Comparison of ENCODE assay signal across 22 mouse cellular contexts in the genomic region with DNA sequence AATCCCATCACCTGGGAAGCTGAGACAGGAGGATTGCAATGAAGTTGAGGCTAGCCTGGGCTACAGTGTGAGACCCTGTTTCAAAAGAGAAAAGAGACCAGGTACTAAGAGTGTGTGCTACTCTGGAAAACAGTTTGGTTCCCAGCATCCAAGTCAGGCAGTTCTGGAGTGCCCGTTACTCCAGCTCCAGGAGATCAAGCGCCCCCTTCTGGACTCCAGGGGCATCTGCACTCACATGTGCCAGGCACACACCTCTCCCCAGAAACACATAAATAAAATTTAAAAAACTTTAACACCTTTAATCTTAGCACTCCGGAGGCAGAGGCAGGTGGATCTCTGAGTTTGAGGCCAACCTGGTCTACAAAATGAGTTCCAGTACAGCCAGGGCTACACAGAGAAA. TPM values are rescaled to one million over a fixed set of nuclear protein-coding genes. Genes with fewer than 3 reads are reported as not detected.
"Had no signal": no experiment of that assay in that cellular context is flagged by ENCODE, and none has a peak within 500 bp of the region (broad histone marks: within the 10 kb centered on the region; RNA-seq: fewer than 3 reads in every experiment).

No protein-coding gene starts in this region.

- H3K9ac ChIP-seq: limb, embryonic 12.5 days; limb, embryonic 15.5 days; liver, embryonic 15.5 days; lung, embryonic 14.5 days; midbrain, embryonic 13.5 days; neural tube, embryonic 13.5 days; stomach, embryonic 15.5 days had no signal

- H3K36me3 ChIP-seq: limb, embryonic 12.5 days; limb, embryonic 15.5 days; liver, embryonic 15.5 days; midbrain, embryonic 10.5 days; midbrain, embryonic 13.5 days; neural tube, embryonic 13.5 days; stomach, embryonic 15.5 days had no signal

- H3K27ac ChIP-seq: kidney, postnatal 0 days; layer of hippocampus, adult 2 months; left cerebral cortex, adult 2 months; limb, embryonic 12.5 days; limb, embryonic 15.5 days; liver, embryonic 15.5 days; midbrain, embryonic 10.5 days; midbrain, embryonic 13.5 days; neural tube, embryonic 13.5 days; stomach, embryonic 15.5 days had no signal

- H3K4me3 ChIP-seq: layer of hippocampus, adult 2 months; left cerebral cortex, adult 2 months; limb, embryonic 12.5 days; limb, embryonic 15.5 days; liver, embryonic 15.5 days; midbrain, embryonic 10.5 days; midbrain, embryonic 13.5 days; myocyte; neural tube, embryonic 13.5 days; stomach, embryonic 15.5 days had no signal

- H3K9me3 ChIP-seq: limb, embryonic 12.5 days; limb, embryonic 15.5 days; liver, embryonic 15.5 days; midbrain, embryonic 10.5 days; midbrain, embryonic 13.5 days; neural tube, embryonic 13.5 days; stomach, embryonic 15.5 days had no signal

- H3K4me1 ChIP-seq: limb, embryonic 12.5 days; stomach, embryonic 15.5 days had no signal

- H3K4me2 ChIP-seq: limb, embryonic 12.5 days; limb, embryonic 15.5 days; liver, embryonic 11.5 days; liver, embryonic 15.5 days; lung, embryonic 14.5 days; midbrain, embryonic 13.5 days; neural tube, embryonic 13.5 days; stomach, embryonic 15.5 days had no signal

RNA-seq across cellular contexts. Expression of a gene that starts 19.4 kb away (rescaled TPM):
- total RNA-seq: layer of hippocampus, postnatal 25 days; left cerebral cortex, postnatal 14 days; left cerebral cortex, postnatal 4 days had no signal
- polyA plus RNA-seq: kidney, embryonic 14.5 days; kidney, postnatal 0 days; limb, embryonic 12.5 days; lung, embryonic 14.5 days; midbrain, embryonic 10.5 days; midbrain, embryonic 13.5 days; myocyte; neural tube, embryonic 13.5 days had no signal

RNA-seq across cellular contexts. Expression of a gene that starts 33.2 kb away (rescaled TPM):
- total RNA-seq: left cerebral cortex, postnatal 14 days had no signal
- polyA plus RNA-seq: kidney, embryonic 14.5 days; kidney, postnatal 0 days; limb, embryonic 12.5 days; limb, embryonic 15.5 days; liver, embryonic 11.5 days; liver, embryonic 15.5 days; lung, embryonic 14.5 days; lung, postnatal 0 days; midbrain, embryonic 10.5 days; midbrain, embryonic 13.5 days; midbrain, embryonic 16.5 days; myocyte; neural tube, embryonic 13.5 days; stomach, embryonic 15.5 days had no signal

RNA-seq across cellular contexts. Expression of a gene that starts 43.8 kb away (rescaled TPM):
- total RNA-seq: left cerebral cortex, postnatal 14 days; monocyte, adult 5-6 weeks; neutrophil, adult 5-6 weeks had no signal
- polyA plus RNA-seq: kidney, embryonic 14.5 days; kidney, postnatal 0 days; large intestine, adult 2 months; limb, embryonic 12.5 days; limb, embryonic 15.5 days; liver, embryonic 11.5 days; liver, embryonic 15.5 days; lung, embryonic 14.5 days; lung, postnatal 0 days; midbrain, embryonic 10.5 days; midbrain, embryonic 13.5 days; midbrain, embryonic 16.5 days; neural tube, embryonic 13.5 days; stomach, embryonic 15.5 days had no signal

RNA-seq across cellular contexts. Expression of a gene that starts 52.4 kb away (rescaled TPM):
- polyA plus RNA-seq: myocyte had no signal
